Mouse (Mus musculus) frontal cortex, postnatal 10 days (tissue): Measurements from ENCODE around the gene Olfr1303.

ENCODE experiments used
- DNase-seq, 2 experiments: peaks; one replicate each; pipeline ENCODE4 v3.0.0; 2022; ENCODE audit warnings: low spot score in 2 of 2, mixed read lengths in 1 of 2

Gene Olfr1303

DNA sequence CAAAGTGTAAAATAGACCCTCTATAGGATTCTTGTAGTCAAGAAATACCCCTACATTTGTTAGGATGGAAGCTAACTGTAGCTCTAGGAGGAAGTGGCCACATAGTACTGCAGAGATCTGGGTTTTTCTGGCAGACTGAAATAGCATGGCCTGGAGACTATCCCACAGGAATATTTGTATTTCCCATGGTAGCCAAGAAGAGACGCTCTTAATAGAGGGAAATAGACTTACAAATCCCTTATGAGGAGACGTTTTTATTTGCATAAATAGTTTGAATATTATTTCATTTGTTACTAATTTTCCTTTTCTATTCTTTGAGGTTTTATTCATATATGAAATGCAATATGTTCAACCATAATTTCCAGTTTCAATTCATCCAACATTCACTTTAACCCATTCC lies at the start of gene Olfr1303:
Gene Olfr1303, minus strand, starts transcription at position 101 of the 400 bp plus-strand sequence.
- no peak for DNase-seq

DNA sequence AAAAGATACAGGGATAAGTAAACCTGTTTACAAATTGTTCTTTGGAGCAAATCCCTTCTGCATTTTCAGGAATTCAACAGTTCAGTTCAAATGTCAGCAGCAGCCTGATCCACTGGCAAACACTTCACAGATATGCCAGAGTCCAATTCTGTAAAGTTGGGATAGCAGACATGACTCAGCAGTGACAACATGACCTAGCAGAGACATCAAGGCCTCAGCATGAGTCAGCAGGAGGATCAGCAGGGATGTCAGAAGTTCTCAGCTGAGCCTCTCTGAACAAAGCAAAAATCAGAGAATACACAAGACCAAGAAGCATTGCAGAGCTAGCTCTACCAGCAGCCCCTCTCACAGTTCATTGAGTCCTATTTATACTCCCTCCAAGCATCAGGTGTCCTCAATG lies 7.2 kb downstream of the Olfr1303 start:
- no peak for DNase-seq

DNA sequence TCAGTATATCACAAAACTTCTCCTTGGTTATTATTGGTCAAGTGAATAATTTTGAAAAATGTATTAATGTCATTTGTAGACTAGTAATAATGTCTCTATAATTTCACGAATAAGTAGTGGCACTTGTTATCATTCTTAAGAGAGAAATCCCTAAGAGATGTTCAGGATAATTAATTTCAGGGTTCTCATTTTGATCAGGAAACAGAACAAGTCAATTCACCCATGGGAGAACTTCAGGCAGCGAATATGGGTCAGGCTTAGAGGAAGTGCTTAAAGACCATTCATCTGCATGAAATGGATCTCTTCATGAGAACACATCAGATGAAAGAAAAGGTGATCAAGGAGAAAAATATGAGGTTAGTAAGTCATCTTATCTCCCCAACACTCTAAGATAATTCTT lies 43.0 kb downstream of the Olfr1303 start, which contains the start of gene Olfr1302:
Gene Olfr1302, plus strand, starts transcription at position 301 of the 400 bp plus-strand sequence.
- DNase-seq: no peak
